Mouse (Mus musculus) CH12.LX (cell line): ENCODE data around the gene Defb36. TPM values are rescaled to one million over a fixed set of nuclear protein-coding genes. Genes with fewer than 3 reads are reported as not detected.

Experiments
- DNase-seq: peaks from one replicate; pipeline ENCODE4 v3.0.0-alpha.2; 2013; ENCODE audit errors: extremely low read depth
- H3K27ac ChIP-seq: 2 replicates; pipeline ENCODE4 v1.5.1; 2012; ENCODE audit warnings: low read depth, mild to moderate bottlenecking, control low read depth, moderate library complexity; ENCODE audit not compliant: insufficient read depth
- H3K27me3 ChIP-seq: replicated peaks from 2 replicates; pipeline ENCODE3; 2012; ENCODE audit warnings: inconsistent platforms
- H3K36me3 ChIP-seq, 2 experiments: replicated peaks in 1 of 2; 2 replicates each; pipeline versions ENCODE3 to v1.6.1; 2012; ENCODE audit warnings: inconsistent platforms in 1 of 2, low read length in 1 of 2, mild to moderate bottlenecking in 1 of 2, mixed read lengths in 1 of 2, moderate library complexity in 1 of 2; ENCODE audit not compliant: control insufficient read depth in 1 of 2, insufficient read depth in 1 of 2
- H3K4me1 ChIP-seq, 2 experiments: 2 replicates each; pipeline ENCODE4 v1.6.1; 2012; ENCODE audit warnings: inconsistent platforms in 1 of 2, moderate library complexity in 1 of 2; ENCODE audit not compliant: insufficient read depth in 2 of 2, control insufficient read depth in 1 of 2
- H3K4me2 ChIP-seq: 2 replicates; pipeline ENCODE4 v1.6.1; 2012; ENCODE audit warnings: low read depth, mild to moderate bottlenecking, control low read depth; ENCODE audit not compliant: poor library complexity, insufficient read depth, severe bottlenecking
- H3K4me3 ChIP-seq, 3 experiments: fragments of 150-350 bp in 1 of 3; sonication (generic) in 1 of 3; replicated peaks in 1 of 3; 2 replicates each; pipeline versions ENCODE3 to v1.5.1; 2011 to 2012; ENCODE audit warnings: low read depth in 2 of 3, low read length in 2 of 3, mild to moderate bottlenecking in 2 of 3, moderate library complexity in 2 of 3, control low read depth in 1 of 3, improper control_type of control experiment in 1 of 3, inconsistent platforms in 1 of 3, mixed read lengths in 1 of 3; ENCODE audit not compliant: poor library complexity in 1 of 3
- H3K79me2 ChIP-seq: replicated peaks from 2 replicates; pipeline ENCODE4 v1.6.1; 2012; ENCODE audit warnings: mild to moderate bottlenecking, moderate library complexity; ENCODE audit not compliant: control insufficient read depth, poor library complexity, insufficient read depth, severe bottlenecking; ENCODE audit errors: extremely low read depth
- H3K9ac ChIP-seq: 2 replicates; pipeline ENCODE4 v1.6.1; 2012; ENCODE audit warnings: low read depth, mild to moderate bottlenecking, control low read depth, moderate library complexity; ENCODE audit not compliant: insufficient read depth
- H3K9me3 ChIP-seq: replicated peaks from 2 replicates; pipeline ENCODE3; 2012; ENCODE audit warnings: low read length, inconsistent platforms, mixed read lengths
- BHLHE40 ChIP-seq: IDR thresholded peaks from 2 replicates; pipeline ENCODE4 v1.6.1; 2011; ENCODE audit warnings: mild to moderate bottlenecking, low read depth, low read length, improper control_type of control experiment
- EP300 ChIP-seq: IDR thresholded peaks from 2 replicates; pipeline ENCODE4 v1.6.1; 2011; ENCODE audit warnings: low read length, improper control_type of control experiment
- HCFC1 ChIP-seq: IDR thresholded peaks from 2 replicates; pipeline ENCODE4 v1.6.1; 2012; ENCODE audit warnings: low read depth, mild to moderate bottlenecking, inconsistent platforms, low read length, improper control_type of control experiment
- JUN ChIP-seq: IDR thresholded peaks from 2 replicates; pipeline ENCODE4 v1.6.1; 2011; ENCODE audit warnings: low read depth, mild to moderate bottlenecking, low read length, improper control_type of control experiment, moderate library complexity; ENCODE audit not compliant: insufficient read depth
- MAFK ChIP-seq: IDR thresholded peaks from 2 replicates; pipeline ENCODE4 v1.6.1; 2011; ENCODE audit warnings: low read length, improper control_type of control experiment; ENCODE audit not compliant: insufficient replicate concordance
- MEF2A ChIP-seq: IDR thresholded peaks from 2 replicates; pipeline ENCODE4 v1.6.1; 2014; ENCODE audit warnings: low read depth, mild to moderate bottlenecking, inconsistent platforms, low read length, improper control_type of control experiment, borderline replicate concordance
- POLR2A ChIP-seq: IDR thresholded peaks from 2 replicates; pipeline ENCODE4 v1.6.1; 2011; ENCODE audit warnings: low read depth, mild to moderate bottlenecking, improper control_type of control experiment, low read length
- SMC3 ChIP-seq: IDR thresholded peaks from 2 replicates; pipeline ENCODE4 v1.6.1; 2011; ENCODE audit warnings: low read depth, low read length, improper control_type of control experiment
- TBP ChIP-seq: conservative IDR thresholded peaks from 2 replicates; pipeline ENCODE4 v1.6.1; 2011; ENCODE audit warnings: low read depth, low read length, improper control_type of control experiment
- UBTF ChIP-seq: IDR thresholded peaks from 2 replicates; pipeline ENCODE4 v1.6.1; 2012; ENCODE audit warnings: low read depth, mild to moderate bottlenecking, inconsistent platforms, low read length, improper control_type of control experiment, moderate library complexity
- USF2 ChIP-seq: conservative IDR thresholded peaks from 2 replicates; pipeline ENCODE4 v1.6.1; 2011; ENCODE audit warnings: low read depth, low read length, improper control_type of control experiment
- ZNF384 ChIP-seq: IDR thresholded peaks from 2 replicates; pipeline ENCODE4 v1.6.1; 2012; ENCODE audit warnings: low read depth, low read length, improper control_type of control experiment, inconsistent platforms
- dilution Hi-C: fragments of 300-500 bp; cut with MboI; formaldehyde crosslinking; loops from 2 replicates; pipeline ENCODE4 v1.14.3; 2020; ENCODE audit warnings: low sequenced_read_pairs; ENCODE audit not compliant: extremely low pct_unique_long_range_greater_than_20kb, extremely low pct_ligation_motif_present
- in situ Hi-C: fragments of 300-500 bp; cut with MboI; formaldehyde crosslinking; loops from 3 replicates; pipeline ENCODE4 v1.14.3; 2019; ENCODE audit warnings: low sequenced_read_pairs, low pct_ligation_motif_present, low pct_unique_long_range_greater_than_20kb, mixed read lengths
- polyA plus RNA-seq: library from polyadenylated mRNA; unstranded; fragments of >175 nt; gene quantifications from 2 replicates; pipeline ENCODE4 v1.2.1, GENCODE M21; 2012; ENCODE audit warnings: low read depth; ENCODE audit not compliant: insufficient read length
- total RNA-seq, 2 experiments: library from RNA; depleted of rRNA; stranded (reverse); fragments of 300-350 nt in 1 of 2; fragments of >200 nt in 1 of 2; gene quantifications; 2 replicates each; pipeline ENCODE4 v1.2.3; 2012 to 2014

Defb36 gene
- total and polyA plus RNA-seq, 3 experiments, result not detected

GRCm38 (mm10) chr2:152657398-152657797 is 53.3 kb downstream of the Defb36 start (continued):
- no peak for TF ChIP-seq POLR2A
- no peak for TF ChIP-seq HCFC1
- no peak for TF ChIP-seq UBTF
- no peak for TF ChIP-seq TBP
- TF ChIP-seq JUN, result no peak
- TF ChIP-seq EP300, result no peak

GRCm38 (mm10) chr2:152661163-152661562 is 57.0 kb downstream of the Defb36 start:
- no peak overlapping the region for H3K4me3 ChIP-seq
- H3K27me3 ChIP-seq, result no peaks in the 10 kb centered on the region
- no peak overlapping the region for H3K27ac ChIP-seq
- no peaks in the 10 kb centered on the region for H3K36me3 ChIP-seq
- H3K9ac ChIP-seq, result no peak overlapping the region
- no peak for TF ChIP-seq ZNF384
- no peak for TF ChIP-seq BHLHE40
- no peak for TF ChIP-seq UBTF
- TF ChIP-seq MEF2A, result no peak
- no peak for TF ChIP-seq MAFK
- TF ChIP-seq SMC3, result no peak
- no peak for TF ChIP-seq USF2
- TF ChIP-seq, all 38 proteins: peak for 0
- Histone ChIP-seq H3K4me2 (no peak overlapping the region), H3K79me2 (no peaks in the 10 kb centered on the region), H3K9me3 (peaks cover 2% of the 10 kb centered on the region), H3K4me1 (peaks cover 0 to 12% of the 10 kb centered on the region in 2 experiments; a peak in 2 of 4 replicates)
- in situ Hi-C loops (no loop called here), dilution Hi-C loops (no loop called here)
- DNase-seq, result no peak

Other genes starting within 250 kb of the Defb36 start
Only the 20 nearest of the 22 such genes appear.
- not detected in 2 replicates for gene Sox12, start 206.3 kb upstream of the Defb36 start, total RNA-seq (2012; rRNA removed)
- gene Sox12, start 206.3 kb upstream of the Defb36 start, total RNA-seq (2014; rRNA removed), result not detected in 2 replicates
- 0.09 TPM in 1 of 2 replicates, not detected in the other for gene Sox12, start 206.3 kb upstream of the Defb36 start, polyA plus RNA-seq
- not detected in 2 replicates for gene Zcchc3, start 189.3 kb upstream of the Defb36 start, total RNA-seq (2012; rRNA removed)
- gene Zcchc3, start 189.3 kb upstream of the Defb36 start, total RNA-seq (2014; rRNA removed), result not detected in 2 replicates
- not detected in 2 replicates for gene Zcchc3, start 189.3 kb upstream of the Defb36 start, polyA plus RNA-seq
- gene 6820408C15Rik, start 188.7 kb upstream of the Defb36 start, total RNA-seq (2012; rRNA removed), result not detected in 2 replicates
- gene 6820408C15Rik, start 188.7 kb upstream of the Defb36 start, total RNA-seq (2014; rRNA removed), result not detected in 2 replicates
- gene 6820408C15Rik, start 188.7 kb upstream of the Defb36 start, polyA plus RNA-seq, result not detected in 2 replicates
- gene Defb23, start 139.7 kb upstream of the Defb36 start, total RNA-seq (2012; rRNA removed), result not detected in 2 replicates
- not detected in 2 replicates for gene Defb23, start 139.7 kb upstream of the Defb36 start, total RNA-seq (2014; rRNA removed)
- gene Defb23, start 139.7 kb upstream of the Defb36 start, polyA plus RNA-seq, result not detected in 2 replicates
- gene Defb20, start 127.3 kb upstream of the Defb36 start, total RNA-seq (2012; rRNA removed), result not detected in 2 replicates
- not detected in 2 replicates for gene Defb20, start 127.3 kb upstream of the Defb36 start, total RNA-seq (2014; rRNA removed)
- not detected in 2 replicates for gene Defb20, start 127.3 kb upstream of the Defb36 start, polyA plus RNA-seq
- gene Defb22, start 114.2 kb upstream of the Defb36 start, total RNA-seq (2012; rRNA removed), result not detected in 2 replicates
- not detected in 2 replicates for gene Defb22, start 114.2 kb upstream of the Defb36 start, total RNA-seq (2014; rRNA removed)
- gene Defb22, start 114.2 kb upstream of the Defb36 start, polyA plus RNA-seq, result not detected in 2 replicates
- not detected in 2 replicates for gene Defb26, start 92.6 kb upstream of the Defb36 start, total RNA-seq (2012; rRNA removed)
- gene Defb26, start 92.6 kb upstream of the Defb36 start, total RNA-seq (2014; rRNA removed), result not detected in 2 replicates
- not detected in 2 replicates for gene Defb26, start 92.6 kb upstream of the Defb36 start, polyA plus RNA-seq
- not detected in 2 replicates for gene Defb28, start 86.1 kb upstream of the Defb36 start, total RNA-seq (2012; rRNA removed)
- not detected in 2 replicates for gene Defb28, start 86.1 kb upstream of the Defb36 start, total RNA-seq (2014; rRNA removed)
- gene Defb28, start 86.1 kb upstream of the Defb36 start, polyA plus RNA-seq, result not detected in 2 replicates
- gene Defb29, start 64.2 kb upstream of the Defb36 start, total RNA-seq (2012; rRNA removed), result not detected in 2 replicates
- gene Defb29, start 64.2 kb upstream of the Defb36 start, total RNA-seq (2014; rRNA removed), result not detected in 2 replicates
- gene Defb29, start 64.2 kb upstream of the Defb36 start, polyA plus RNA-seq, result not detected in 2 replicates
- gene Gm17416, start 35.0 kb upstream of the Defb36 start, total RNA-seq (2012; rRNA removed), result not detected in 2 replicates
- not detected in 2 replicates for gene Gm17416, start 35.0 kb upstream of the Defb36 start, total RNA-seq (2014; rRNA removed)
- not detected in 2 replicates for gene Gm17416, start 35.0 kb upstream of the Defb36 start, polyA plus RNA-seq
- gene Defb21, start 31.6 kb upstream of the Defb36 start, total RNA-seq (2012; rRNA removed), result not detected in 2 replicates
- not detected in 2 replicates for gene Defb21, start 31.6 kb upstream of the Defb36 start, total RNA-seq (2014; rRNA removed)
- not detected in 2 replicates for gene Defb21, start 31.6 kb upstream of the Defb36 start, polyA plus RNA-seq
- not detected in 2 replicates for gene Defb19, start 24.0 kb upstream of the Defb36 start, total RNA-seq (2012; rRNA removed)
- not detected in 2 replicates for gene Defb19, start 24.0 kb upstream of the Defb36 start, total RNA-seq (2014; rRNA removed)
- gene Defb19, start 24.0 kb upstream of the Defb36 start, polyA plus RNA-seq, result not detected in 2 replicates
- not detected in 2 replicates for gene Defb45, start 4.9 kb upstream of the Defb36 start, total RNA-seq (2012; rRNA removed)
- gene Defb45, start 4.9 kb upstream of the Defb36 start, total RNA-seq (2014; rRNA removed), result not detected in 2 replicates
- not detected in 2 replicates for gene Defb45, start 4.9 kb upstream of the Defb36 start, polyA plus RNA-seq
- 0.84 TPM in 1 of 2 replicates, not detected in the other for gene Defb25, start 18.7 kb downstream of the Defb36 start, total RNA-seq (2012; rRNA removed)
- gene Defb25, start 18.7 kb downstream of the Defb36 start, total RNA-seq (2014; rRNA removed), result not detected in 2 replicates
- gene Defb25, start 18.7 kb downstream of the Defb36 start, polyA plus RNA-seq, result 0.94 and 1.8 TPM in 2 replicates
- gene Rem1, start 22.6 kb downstream of the Defb36 start, total RNA-seq (2012; rRNA removed), result 0.13 and 0.55 TPM in 2 replicates
- gene Rem1, start 22.6 kb downstream of the Defb36 start, total RNA-seq (2014; rRNA removed), result 0.74 and 0.82 TPM in 2 replicates
- 0.70 and 0.80 TPM in 2 replicates for gene Rem1, start 22.6 kb downstream of the Defb36 start, polyA plus RNA-seq
- gene H13, start 65.1 kb downstream of the Defb36 start, total RNA-seq (2012; rRNA removed), result 137 and 145 TPM in 2 replicates
- gene H13, start 65.1 kb downstream of the Defb36 start, total RNA-seq (2014; rRNA removed), result 105 and 116 TPM in 2 replicates
- 161 and 175 TPM in 2 replicates for gene H13, start 65.1 kb downstream of the Defb36 start, polyA plus RNA-seq
- gene Mcts2, start 82.7 kb downstream of the Defb36 start, total RNA-seq (2012; rRNA removed), result 3.3 and 5.4 TPM in 2 replicates
- gene Mcts2, start 82.7 kb downstream of the Defb36 start, total RNA-seq (2014; rRNA removed), result 0.95 and 1.5 TPM in 2 replicates
- gene Mcts2, start 82.7 kb downstream of the Defb36 start, polyA plus RNA-seq, result 3.2 and 3.8 TPM in 2 replicates
- 0.38 and 0.93 TPM in 2 replicates for gene Id1, start 131.9 kb downstream of the Defb36 start, total RNA-seq (2012; rRNA removed)
- gene Id1, start 131.9 kb downstream of the Defb36 start, total RNA-seq (2014; rRNA removed), result not detected in 2 replicates
- gene Id1, start 131.9 kb downstream of the Defb36 start, polyA plus RNA-seq, result not detected in 2 replicates
- not detected in 2 replicates for gene Cox4i2, start 149.8 kb downstream of the Defb36 start, total RNA-seq (2012; rRNA removed)
- not detected in 2 replicates for gene Cox4i2, start 149.8 kb downstream of the Defb36 start, total RNA-seq (2014; rRNA removed)
- gene Cox4i2, start 149.8 kb downstream of the Defb36 start, polyA plus RNA-seq, result not detected in 2 replicates
- gene Bcl2l1, start 227.4 kb downstream of the Defb36 start, total RNA-seq (2012; rRNA removed), result 47.7 and 80.3 TPM in 2 replicates
- 13.7 and 21.3 TPM in 2 replicates for gene Bcl2l1, start 227.4 kb downstream of the Defb36 start, total RNA-seq (2014; rRNA removed)
- 33.2 and 34.5 TPM in 2 replicates for gene Bcl2l1, start 227.4 kb downstream of the Defb36 start, polyA plus RNA-seq